Mouse (Mus musculus) kidney, postnatal 25 days (tissue): ENCODE results near the gene Krt23.

ENCODE experiments used
- DNase-seq, 2 experiments: peaks; one replicate each; pipeline ENCODE4 v3.0.0; 2021; ENCODE audit warnings: mixed read lengths in 2 of 2

Gene Krt23

GRCm38 (mm10) chr11:99448769-99449168 is 44.2 kb downstream of the Krt23 start:
- DNase-seq: no peak

GRCm38 (mm10) chr11:99441220-99441619 is 51.7 kb downstream of the Krt23 start:
- DNase-seq: no peak

- DNase-seq: no peak
These were observed 53.5 kb downstream of the Krt23 start for GRCm38 (mm10) chr11:99439465-99439864.

DNA sequence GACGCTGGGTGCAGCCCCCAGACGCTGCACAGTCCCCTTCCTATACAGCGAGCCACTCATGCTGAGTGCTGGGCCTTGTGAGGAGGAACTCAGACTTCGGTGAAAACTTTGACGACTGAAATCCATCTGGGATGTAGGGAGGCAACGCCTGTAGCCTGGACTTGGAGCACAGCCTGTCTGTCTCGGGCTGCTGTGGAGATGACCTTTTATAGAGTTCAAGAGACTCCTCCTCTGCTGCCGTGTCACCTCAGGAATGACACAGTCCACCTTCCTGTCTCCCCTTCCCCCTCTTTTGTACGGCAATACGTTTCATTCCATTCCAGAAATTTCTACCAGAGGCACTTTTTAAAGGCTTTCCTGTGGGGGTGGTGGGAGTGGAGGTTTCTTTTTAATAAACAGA is 55.0 kb downstream of the Krt23 start, which contains the start of gene Krt20:
Krt20 (minus strand) TSS at position 179 of the 400 bp plus-strand sequence.
- no peak for DNase-seq

- no peak for DNase-seq
These were observed 56.3 kb downstream of the Krt23 start for GRCm38 (mm10) chr11:99436625-99437024.

- DNase-seq: peak; percentile 63 to 67
These were observed 62.3 kb downstream of the Krt23 start for GRCm38 (mm10) chr11:99430670-99431069.
